Mouse (Mus musculus) cerebellum, adult 18-20 months (tissue): Measurements from ENCODE around the gene Erp27.
"Not testable (repeated sequence)": the region's sequence is repeated elsewhere in the genome, so short reads cannot be mapped to it uniquely, and the experiment has no call there.

ENCODE experiments used
- DNase-seq, 2 experiments: peaks; one replicate each; pipeline ENCODE4 v3.0.0; 2021

Gene Erp27

DNA sequence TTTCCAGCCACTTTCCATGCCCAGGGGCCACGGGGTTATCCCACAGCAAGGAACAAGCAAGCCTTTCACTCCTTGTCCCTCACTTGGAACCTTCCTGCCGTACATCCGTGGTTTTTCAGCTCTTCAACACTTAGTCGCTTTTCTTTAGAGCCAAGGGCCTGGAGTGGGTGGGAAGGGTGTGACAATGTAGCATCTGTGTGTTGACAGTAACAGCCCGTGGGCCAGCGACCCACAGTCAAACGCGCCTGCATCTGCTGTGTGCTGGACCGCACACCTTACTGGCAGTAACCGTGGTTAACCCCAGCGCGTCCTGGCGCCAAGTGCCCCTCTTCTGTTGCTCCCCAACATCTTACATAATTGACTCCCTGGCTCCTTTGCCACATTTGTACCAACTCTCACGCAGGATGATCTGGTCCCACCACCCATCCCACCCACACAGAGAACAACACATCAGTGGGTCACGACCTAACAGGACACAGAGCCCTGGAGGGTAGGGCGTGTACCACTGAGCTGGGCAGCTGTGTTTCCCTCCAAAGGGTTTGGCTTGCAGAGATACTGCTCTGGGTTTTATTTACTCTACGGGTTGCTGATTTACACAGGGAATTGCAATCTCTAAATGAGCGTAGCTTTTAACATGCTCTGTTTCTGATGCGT, 15.6 kb downstream of the Erp27 start:
- no peak for DNase-seq

GRCm38 (mm10) chr6:136903885-136904470, 18.0 kb downstream of the Erp27 start:
- no peak for DNase-seq

DNA sequence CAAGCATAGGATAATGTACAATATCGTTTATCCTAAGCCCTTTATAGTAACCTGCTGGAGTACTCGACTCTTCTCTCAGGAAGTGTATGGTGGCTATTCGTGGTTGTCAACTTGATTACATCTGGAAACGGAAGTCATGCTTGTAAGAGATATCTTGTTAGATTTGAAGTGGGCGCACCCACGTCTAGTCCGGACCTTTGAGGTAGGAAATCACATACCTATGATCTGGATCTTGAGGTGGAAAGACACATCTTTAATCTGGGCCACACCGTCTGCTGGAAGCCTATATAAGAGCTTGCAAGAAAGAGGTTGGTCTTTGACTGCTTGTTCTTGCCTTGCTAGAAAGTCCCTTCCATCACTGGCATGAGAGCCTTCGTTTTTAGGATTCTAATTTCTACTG, 19.5 kb downstream of the Erp27 start:
- no peak for DNase-seq

GRCm38 (mm10) chr6:136901010-136901409, 21.0 kb downstream of the Erp27 start:
- DNase-seq, result no peak

DNA sequence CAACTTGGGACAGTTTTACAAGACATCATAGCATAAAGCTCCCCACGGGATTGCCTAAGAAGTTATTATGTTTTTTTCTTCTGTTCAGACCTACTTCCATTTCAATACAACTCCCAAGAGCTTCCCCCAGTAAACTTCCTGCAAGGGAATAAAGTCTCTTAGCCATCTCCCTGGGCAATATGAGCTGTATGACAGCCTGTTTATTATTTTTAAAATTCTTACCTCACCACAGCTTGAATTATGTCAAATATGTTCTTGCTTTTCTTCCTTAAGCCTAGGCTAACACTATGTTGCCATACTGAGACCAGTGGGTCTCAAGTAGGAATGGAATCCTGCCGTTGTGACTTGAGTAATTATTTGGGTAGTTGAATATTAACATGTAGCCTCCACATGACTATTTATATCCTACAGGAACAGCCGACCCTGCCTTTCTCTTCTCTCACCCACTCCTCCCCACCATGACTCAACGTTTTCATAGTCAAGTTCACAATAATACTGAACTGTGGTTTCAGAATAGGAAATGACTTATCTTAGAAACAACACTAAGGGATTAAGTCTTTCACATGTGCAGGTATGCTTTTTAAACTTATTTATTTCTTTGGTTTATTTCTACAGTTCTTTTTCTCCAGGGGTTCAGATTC, 21.5 kb downstream of the Erp27 start:
- no peak for DNase-seq

DNA sequence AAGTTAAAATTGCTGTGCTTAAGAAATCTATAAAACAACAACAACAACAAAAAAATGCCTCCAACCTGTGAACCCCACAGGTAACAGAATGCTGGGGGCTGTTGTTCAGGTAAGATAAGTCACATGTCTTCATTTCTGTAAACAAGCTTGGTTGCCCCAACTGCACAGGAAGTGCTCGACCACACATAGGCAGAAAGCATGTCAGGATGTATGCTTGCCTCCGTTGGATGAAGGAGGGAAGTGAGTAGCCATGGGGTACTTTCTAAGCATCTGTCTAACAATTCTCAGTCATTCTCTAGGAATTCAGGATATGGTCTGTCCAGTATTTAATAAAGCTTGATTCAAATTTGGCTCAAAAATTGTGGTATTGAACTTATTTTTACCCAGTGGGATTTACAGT, 23.0 kb downstream of the Erp27 start:
- no peak for DNase-seq

GRCm38 (mm10) chr6:136898222-136898621, 23.8 kb downstream of the Erp27 start:
- DNase-seq, result no peak

- DNase-seq, result no peak
These were observed 24.2 kb downstream of the Erp27 start for GRCm38 (mm10) chr6:136897789-136898188.

DNA sequence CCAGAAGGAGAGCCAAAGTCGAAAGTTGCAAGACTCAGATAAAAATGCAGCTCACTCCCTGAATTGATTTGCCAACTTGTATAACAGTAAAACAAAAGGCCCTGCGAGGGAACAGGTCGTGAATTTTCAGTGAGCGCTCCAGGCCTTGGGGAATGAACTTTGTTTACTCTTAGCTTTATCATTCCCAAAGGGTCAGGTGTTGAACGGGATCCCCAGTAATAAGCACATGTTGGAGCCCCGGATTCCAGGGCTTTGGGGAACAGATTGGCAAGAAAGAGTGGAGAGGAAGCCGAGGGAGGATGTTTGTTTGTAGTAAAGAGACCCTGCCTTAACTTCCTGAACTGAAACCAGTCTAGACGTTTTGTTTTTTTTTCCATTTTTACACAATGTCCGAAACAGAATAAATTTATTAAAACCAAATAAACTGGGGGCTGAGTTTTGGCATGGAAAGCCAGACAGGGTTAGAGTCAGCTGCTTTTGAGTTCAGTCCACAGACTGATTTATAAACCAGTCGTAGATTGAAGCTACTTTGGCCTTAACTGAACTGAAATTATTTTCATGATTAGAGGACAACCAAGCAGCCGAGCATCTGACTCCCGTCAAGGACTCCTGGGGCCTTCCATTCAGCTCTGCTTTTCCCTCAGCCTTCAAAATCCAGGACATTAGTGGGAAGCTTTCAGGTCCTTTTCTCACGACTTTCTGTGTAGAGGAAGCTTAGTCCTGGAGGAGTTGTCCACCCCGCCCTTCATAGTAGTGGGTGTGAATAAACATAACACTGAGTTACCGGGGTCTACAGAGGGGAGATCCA, 27.2 kb downstream of the Erp27 start:
- no peak for DNase-seq

DNA sequence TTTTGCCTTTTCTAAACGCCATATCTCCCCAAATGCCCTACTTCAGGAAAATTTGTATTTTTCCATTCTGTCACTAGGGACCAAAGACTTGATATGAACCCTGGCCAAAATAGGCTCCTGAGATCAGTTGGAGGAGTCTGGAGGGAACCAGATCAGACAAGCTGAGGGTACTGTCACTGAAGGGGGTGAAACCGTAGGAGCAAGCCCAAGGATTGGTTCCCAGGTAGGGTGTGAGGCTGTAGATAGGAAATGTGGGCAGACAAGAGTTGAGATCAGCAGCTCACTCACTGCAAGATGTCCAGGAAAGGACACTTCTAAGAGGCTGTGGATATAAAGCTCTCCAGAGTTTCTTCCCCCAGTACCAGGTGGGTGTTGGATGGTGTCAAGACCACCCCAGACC, 30.0 kb downstream of the Erp27 start:
- no peak for DNase-seq

GRCm38 (mm10) chr6:136889554-136889953, 32.4 kb downstream of the Erp27 start:
- DNase-seq, result no peak

- no peak for DNase-seq
These were observed 32.9 kb downstream of the Erp27 start for GRCm38 (mm10) chr6:136889067-136889466.

- peak in 1 of 2 experiments; percentile 3 for DNase-seq
These were observed 34.1 kb downstream of the Erp27 start for GRCm38 (mm10) chr6:136887854-136888253.

DNA sequence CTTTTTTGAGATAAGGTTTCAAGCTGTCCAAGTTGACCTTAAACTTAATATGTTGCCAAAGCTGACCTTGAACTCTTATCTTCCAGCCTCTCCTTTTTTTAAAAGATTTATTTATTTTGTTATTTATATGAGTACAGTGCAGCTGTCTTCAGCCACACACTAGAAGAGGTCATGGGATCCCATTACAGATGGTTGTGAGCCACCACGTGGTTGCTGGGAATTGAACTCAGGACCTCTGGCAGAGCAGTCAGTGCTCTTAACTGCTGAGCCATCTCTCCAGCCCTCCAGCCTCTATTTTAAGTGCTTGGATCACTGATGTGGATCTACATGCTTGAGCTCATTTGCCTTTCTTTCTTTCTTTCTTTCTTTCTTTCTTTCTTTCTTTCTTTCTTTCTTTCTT, 37.2 kb downstream of the Erp27 start:
- DNase-seq, result not testable (repeated sequence)

GRCm38 (mm10) chr6:136883961-136884360, 38.0 kb downstream of the Erp27 start:
- DNase-seq, result no peak

- no peak for DNase-seq
These were observed 38.5 kb downstream of the Erp27 start for GRCm38 (mm10) chr6:136883431-136883915.

GRCm38 (mm10) chr6:136881678-136882077, 40.3 kb downstream of the Erp27 start:
- DNase-seq, result no peak

DNA sequence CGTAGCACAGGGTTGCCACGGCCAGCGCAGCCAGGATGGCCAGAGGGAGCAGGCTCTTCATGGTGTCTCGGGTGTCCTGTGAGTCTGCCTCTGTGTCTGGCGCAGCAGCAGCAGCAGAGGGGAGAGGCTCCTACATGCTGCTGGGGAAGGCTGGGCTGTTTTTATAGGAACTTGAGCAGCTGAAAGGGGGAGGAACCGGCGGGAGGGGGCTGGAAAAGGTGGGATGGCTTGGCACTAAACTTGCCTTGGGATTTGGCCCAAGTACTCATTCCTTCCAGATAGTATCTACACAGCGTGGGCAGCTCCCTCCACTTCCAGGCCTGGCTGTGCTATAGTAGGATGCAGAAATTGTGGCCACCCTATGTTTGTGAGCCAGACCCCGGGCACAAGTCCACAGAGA, 46.3 kb downstream of the Erp27 start, which contains the start of gene Mgp:
Gene Mgp, minus strand, starts transcription at position 154 of the 400 bp plus-strand sequence.
- no peak for DNase-seq

- no peak for DNase-seq
These were observed 47.4 kb downstream of the Erp27 start for GRCm38 (mm10) chr6:136874599-136874998.

DNA sequence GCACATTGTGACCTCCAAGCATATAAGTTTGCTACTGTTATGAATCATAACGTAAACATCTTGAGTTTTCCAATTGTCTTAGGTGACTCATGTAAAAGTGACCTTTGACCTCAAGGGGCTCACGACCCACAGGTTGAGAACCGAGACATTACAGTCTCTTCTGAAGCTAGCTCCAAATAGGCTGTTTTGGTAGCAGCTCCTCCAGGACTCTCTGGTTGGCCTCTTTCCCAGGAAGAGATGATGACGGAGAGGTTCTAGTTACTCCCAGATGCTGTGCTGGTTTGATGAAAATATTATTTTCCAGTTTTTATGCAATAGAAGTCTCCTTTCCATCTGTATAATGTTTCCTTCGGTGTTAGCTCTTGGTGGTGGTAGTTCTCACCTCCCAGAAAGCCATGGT, 53.1 kb downstream of the Erp27 start:
- no peak for DNase-seq

GRCm38 (mm10) chr6:136866150-136866549, 55.8 kb downstream of the Erp27 start:
- DNase-seq, result no peak

GRCm38 (mm10) chr6:136865360-136865759, 56.6 kb downstream of the Erp27 start:
- DNase-seq, result no peak

DNA sequence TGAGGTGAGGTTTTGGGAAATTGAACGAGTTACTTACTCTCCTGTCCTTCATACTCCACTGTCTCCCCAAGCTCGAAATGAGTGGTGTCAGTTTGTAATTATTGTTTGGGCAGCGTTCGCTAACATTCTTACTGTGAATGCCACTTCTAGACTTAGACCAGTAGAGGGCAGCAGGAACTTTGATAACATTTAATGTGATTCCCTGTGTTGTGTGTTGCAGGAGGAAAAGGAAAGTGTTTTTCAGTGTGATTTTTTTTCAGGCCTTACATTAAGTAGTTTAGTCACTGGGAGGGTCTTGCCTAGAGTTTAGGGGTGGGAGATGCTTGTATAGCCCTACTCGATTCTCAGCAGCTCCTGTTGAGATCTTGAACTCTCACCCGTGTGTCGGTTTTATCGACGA, 61.0 kb downstream of the Erp27 start:
- DNase-seq, result peak in 1 of 2 experiments; percentile 6
